Mouse (Mus musculus): ENCODE results near the gene Dock7.

The Dock7 gene

GRCm38 (mm10) chr4:99120211-99121122 lies at the start of gene Dock7:
TSS of gene Dock7 (minus strand) at chr4:99120915.
- peak; percentile 67 for ATAC-seq (ENCODE audit: low TSS enrichment)

GRCm38 (mm10) chr4:99168869-99169268 lies 48.2 kb upstream of the Dock7 start:
- no peak for ATAC-seq (ENCODE audit: low TSS enrichment)

- ATAC-seq (ENCODE audit: low TSS enrichment) = no peak
These were observed 42.8 kb upstream of the Dock7 start for GRCm38 (mm10) chr4:99163547-99163946.

GRCm38 (mm10) chr4:99163001-99163400 lies 42.3 kb upstream of the Dock7 start:
- no peak for ATAC-seq (ENCODE audit: low TSS enrichment)

GRCm38 (mm10) chr4:99161457-99161971 lies 40.8 kb upstream of the Dock7 start:
- ATAC-seq (ENCODE audit: low TSS enrichment) = peak; percentile 84

- no peak for ATAC-seq (ENCODE audit: low TSS enrichment)
These were observed 40.2 kb upstream of the Dock7 start for GRCm38 (mm10) chr4:99160899-99161298.

GRCm38 (mm10) chr4:99160414-99160813 lies 39.7 kb upstream of the Dock7 start:
- no peak for ATAC-seq (ENCODE audit: low TSS enrichment)

GRCm38 (mm10) chr4:99158495-99158894 lies 37.8 kb upstream of the Dock7 start:
- no peak for ATAC-seq (ENCODE audit: low TSS enrichment)

GRCm38 (mm10) chr4:99156641-99157307 lies 36.1 kb upstream of the Dock7 start:
- no peak for ATAC-seq (ENCODE audit: low TSS enrichment)

- ATAC-seq (ENCODE audit: low TSS enrichment) = no peak
These were observed 31.3 kb upstream of the Dock7 start for GRCm38 (mm10) chr4:99151885-99152558.

GRCm38 (mm10) chr4:99151434-99151833 lies 30.7 kb upstream of the Dock7 start:
- no peak for ATAC-seq (ENCODE audit: low TSS enrichment)

- ATAC-seq (ENCODE audit: low TSS enrichment) = no peak
These were observed 22.6 kb upstream of the Dock7 start for GRCm38 (mm10) chr4:99143323-99143722.

- no peak for ATAC-seq (ENCODE audit: low TSS enrichment)
These were observed 20.9 kb upstream of the Dock7 start for GRCm38 (mm10) chr4:99141578-99141977.

- ATAC-seq (ENCODE audit: low TSS enrichment) = no peak
These were observed 20.5 kb upstream of the Dock7 start for GRCm38 (mm10) chr4:99141171-99141570.

GRCm38 (mm10) chr4:99137986-99138641 lies 17.4 kb upstream of the Dock7 start:
- no peak for ATAC-seq (ENCODE audit: low TSS enrichment)

GRCm38 (mm10) chr4:99134522-99134921 lies 13.8 kb upstream of the Dock7 start:
- peak; percentile 85 for ATAC-seq (ENCODE audit: low TSS enrichment)

GRCm38 (mm10) chr4:99133326-99133725 lies 12.6 kb upstream of the Dock7 start:
- no peak for ATAC-seq (ENCODE audit: low TSS enrichment)

- ATAC-seq (ENCODE audit: low TSS enrichment) = peak; percentile 17
These were observed 12.0 kb upstream of the Dock7 start for GRCm38 (mm10) chr4:99132686-99133085.

- ATAC-seq (ENCODE audit: low TSS enrichment) = no peak
These were observed 10.5 kb upstream of the Dock7 start for GRCm38 (mm10) chr4:99131227-99131653.

- ATAC-seq (ENCODE audit: low TSS enrichment) = no peak
These were observed 2.8 kb upstream of the Dock7 start for GRCm38 (mm10) chr4:99123546-99123945.

- ATAC-seq (ENCODE audit: low TSS enrichment) = no peak
These were observed 2.1 kb upstream of the Dock7 start for GRCm38 (mm10) chr4:99122786-99123185.

- ATAC-seq (ENCODE audit: low TSS enrichment) = no peak
These were observed 1.3 kb upstream of the Dock7 start for GRCm38 (mm10) chr4:99122047-99122446.
